Mouse (Mus musculus) liver, embryonic 14.5 days (tissue): ENCODE results near the gene Gm156.

Experiments used
- CTCF ChIP-seq: IDR thresholded peaks from 2 replicates; pipeline ENCODE4 v1.5.1; 2016; ENCODE audit warnings: antibody characterized with exemption, low read depth, control low read depth
- EP300 ChIP-seq: IDR thresholded peaks from 2 replicates; pipeline ENCODE4 v1.6.1; 2016; ENCODE audit warnings: antibody characterized with exemption, low read depth

DNA sequence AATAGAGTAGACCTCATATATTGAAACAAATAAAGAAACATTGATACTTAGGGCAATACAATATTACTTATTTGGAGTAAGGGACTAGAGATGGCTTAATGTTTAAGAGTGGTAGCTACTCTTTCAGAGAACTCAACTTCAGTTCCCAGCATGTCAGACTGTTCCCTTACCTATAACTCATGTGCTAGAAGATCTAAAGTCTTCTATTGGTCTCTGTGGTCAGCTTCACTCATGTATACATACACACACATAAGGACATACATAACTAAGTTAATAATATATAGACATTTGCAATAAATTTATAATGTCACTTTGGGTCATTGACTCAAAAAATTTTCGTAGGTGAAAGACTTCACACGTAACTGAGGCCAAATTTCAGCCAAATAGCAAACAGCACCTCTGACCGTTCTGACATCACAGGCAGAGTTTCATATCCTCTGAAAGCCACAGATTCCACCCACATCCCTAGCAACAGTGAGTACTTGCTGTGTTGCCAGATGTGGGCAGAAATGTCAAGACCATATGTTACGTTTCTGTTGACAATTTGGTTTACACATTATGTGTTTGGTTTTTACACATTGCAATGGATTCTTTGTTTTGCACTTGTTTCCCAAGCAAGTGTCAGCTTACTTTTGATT is 36.9 kb downstream of the Gm156 start:
- TF ChIP-seq CTCF, result no peak
- no peak for TF ChIP-seq EP300
